Mouse (Mus musculus) lung, adult 2 months (tissue): Measurements from ENCODE around the gene Denr.

Experiments
- CTCF ChIP-seq: fragments of 200-500 bp; IDR thresholded peaks from 2 replicates; pipeline ENCODE4 v1.5.1; 2011; ENCODE audit warnings: mild to moderate bottlenecking, low read length, control low read depth; ENCODE audit not compliant: insufficient read depth
- POLR2A ChIP-seq: fragments of 200-500 bp; IDR thresholded peaks from 2 replicates; pipeline ENCODE4 v1.6.1; 2011; ENCODE audit warnings: low read depth, mild to moderate bottlenecking, control low read depth, low read length, borderline replicate concordance; ENCODE audit errors: extremely low read depth

GRCm38 (mm10) chr5:123972453-123972852 is 65.5 kb downstream of the Denr start:
- no peak for TF ChIP-seq CTCF
- no peak for TF ChIP-seq POLR2A
